Mouse (Mus musculus) embryonic facial prominence, embryonic 15.5 days (tissue): ENCODE measurements around the gene Kcnq4. TPM values are rescaled to one million over a fixed set of nuclear protein-coding genes. Genes with fewer than 3 reads are reported as not detected.

Experiments used
- ATAC-seq: fragments of 200-750 bp; cut with Nextera tagmentation; 2 replicates; pipeline ENCODE4 v1.8.0; 2017; ENCODE audit warnings: low read depth, moderate TSS enrichment; ENCODE audit not compliant: insufficient number of reproducible peaks, low FRiP score, low TSS enrichment
- H3K27ac ChIP-seq: fragments of 300-500 bp; sonication (generic); replicated peaks from 2 replicates; pipeline ENCODE4 v1.5.1; 2015; ENCODE audit warnings: mild to moderate bottlenecking, inconsistent platforms
- H3K27me3 ChIP-seq: fragments of 300-500 bp; sonication (generic); 2 replicates; pipeline ENCODE4 v1.6.1; 2015; ENCODE audit warnings: inconsistent platforms
- H3K36me3 ChIP-seq: fragments of 300-500 bp; sonication (generic); 2 replicates; pipeline ENCODE4 v1.6.1; 2015; ENCODE audit warnings: mild to moderate bottlenecking, inconsistent platforms
- H3K4me1 ChIP-seq: fragments of 300-500 bp; sonication (generic); 2 replicates; pipeline ENCODE4 v1.6.1; 2015; ENCODE audit warnings: inconsistent platforms
- H3K4me2 ChIP-seq: fragments of 300-500 bp; sonication (generic); replicated peaks from 2 replicates; pipeline ENCODE4 v1.6.1; 2015; ENCODE audit warnings: mild to moderate bottlenecking, inconsistent platforms
- H3K4me3 ChIP-seq: fragments of 300-500 bp; sonication (generic); replicated peaks from 2 replicates; pipeline ENCODE4 v1.5.1; 2015; ENCODE audit warnings: mild to moderate bottlenecking, inconsistent platforms
- H3K9ac ChIP-seq: fragments of 300-500 bp; sonication (generic); 2 replicates; pipeline ENCODE4 v1.6.1; 2015; ENCODE audit warnings: inconsistent platforms
- H3K9me3 ChIP-seq: fragments of 300-500 bp; sonication (generic); replicated peaks from 2 replicates; pipeline ENCODE4 v1.6.1; 2016; ENCODE audit warnings: inconsistent platforms
- WGBS: fragments of 180-500 bp; shearing (Covaris S2); methylation state at CpG from one replicate; pipeline ENCODE4 v1.1.7; 2015; 5-methylcytosine and 5-hydroxymethylcytosine counted together
- polyA plus RNA-seq: library from polyadenylated mRNA; unstranded; fragments of >200 nt; fragmentation: Nextera tagmentation; extraction: Ambion mirVana; gene quantifications from 2 replicates; pipeline ENCODE4 v1.2.1, GENCODE M21; 2015

Kcnq4 gene
- polyA plus RNA-seq, 1 experiment from 2014 or later, result 5.5 TPM

DNA sequence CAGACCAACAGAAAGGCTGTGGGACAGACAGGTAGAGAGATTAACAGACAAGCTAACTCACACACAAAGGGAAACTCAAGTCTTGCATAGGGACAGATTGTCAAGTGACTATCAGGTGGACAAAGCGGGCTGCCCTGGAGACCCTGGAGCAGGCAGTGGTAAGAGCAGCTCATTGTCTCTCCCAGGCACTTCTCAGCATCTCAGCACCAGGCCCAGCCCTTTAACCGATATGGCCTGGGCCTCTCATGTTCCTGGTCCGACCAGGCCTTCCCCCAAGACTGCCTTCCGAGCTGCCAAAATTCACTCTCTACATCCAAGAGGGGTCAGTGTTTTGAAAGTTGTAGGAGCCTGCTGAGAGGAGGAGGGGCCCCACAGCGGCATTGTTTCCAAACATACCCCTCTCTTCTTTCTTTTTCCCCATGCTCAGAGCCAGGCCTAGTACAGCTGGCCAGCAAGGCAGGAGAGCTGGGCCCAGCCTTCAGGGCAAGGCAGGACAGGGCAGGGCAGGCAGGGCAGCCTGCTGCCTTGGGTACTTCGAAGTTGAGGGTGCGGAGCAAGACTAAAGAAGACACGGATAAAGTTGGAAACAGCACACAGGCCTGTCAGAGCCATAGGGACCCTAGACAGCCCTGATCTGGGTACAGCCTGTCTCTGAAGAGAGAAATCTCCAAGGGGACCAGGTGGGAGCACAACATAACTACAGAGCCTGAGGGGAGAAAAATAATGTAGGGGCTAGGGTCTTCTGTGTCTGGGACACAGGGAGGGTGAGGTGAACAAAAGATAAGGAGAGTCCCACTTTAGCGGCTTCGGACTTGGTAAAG is 2.5 kb downstream of the Kcnq4 start:
- no peak overlapping the region for H3K9ac ChIP-seq
- no peak for ATAC-seq

DNA sequence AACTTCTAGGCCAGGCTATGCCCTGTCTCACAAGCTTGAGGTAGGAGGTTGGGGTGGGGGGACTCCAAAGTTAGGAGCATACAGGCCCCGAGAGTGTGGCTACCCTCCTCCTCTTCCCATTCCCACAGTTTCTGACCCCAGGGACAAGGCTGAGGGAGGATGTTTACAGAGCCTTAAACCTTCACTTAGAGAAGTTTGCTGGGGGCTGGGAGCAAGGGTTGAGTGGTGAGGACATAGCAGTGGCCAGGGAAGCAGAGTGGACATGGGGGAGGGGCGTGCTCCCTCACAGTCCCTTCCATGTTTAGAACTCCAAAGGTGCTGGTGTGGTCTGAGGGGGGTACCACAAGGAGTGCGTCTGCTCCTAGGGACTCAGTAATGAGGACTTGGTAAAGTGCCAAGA is 4.8 kb downstream of the Kcnq4 start:
- H3K4me3 ChIP-seq, result no peak overlapping the region
- WGBS, result 60% methylated on average over 3 of the region's 3 CpGs
- no peaks in the 10 kb centered on the region for H3K9me3 ChIP-seq
- no peak for ATAC-seq
- H3K4me1 ChIP-seq, result peaks cover 24% of the 10 kb centered on the region; the same call in 1 of the 2 replicates
- H3K27ac ChIP-seq, result no peak overlapping the region
- H3K36me3 ChIP-seq, result no peaks in the 10 kb centered on the region
- H3K9ac ChIP-seq, result no peak overlapping the region
- peaks cover 43% of the 10 kb centered on the region for H3K27me3 ChIP-seq
- no peak overlapping the region for H3K4me2 ChIP-seq

More for the DNA sequence above, 2.5 kb downstream of the Kcnq4 start:
- H3K27ac ChIP-seq, result no peak overlapping the region
- no peaks in the 10 kb centered on the region for H3K9me3 ChIP-seq
- H3K4me2 ChIP-seq, result peak overlapping the region; percentile 100
- WGBS, result 34% methylated on average over 10 of the region's 10 CpGs
- no peaks in the 10 kb centered on the region for H3K36me3 ChIP-seq
- H3K4me1 ChIP-seq, result peaks cover 24% of the 10 kb centered on the region; the same call in 1 of the 2 replicates
- H3K27me3 ChIP-seq, result peaks cover 63% of the 10 kb centered on the region
- peak overlapping the region; percentile 67 for H3K4me3 ChIP-seq

DNA sequence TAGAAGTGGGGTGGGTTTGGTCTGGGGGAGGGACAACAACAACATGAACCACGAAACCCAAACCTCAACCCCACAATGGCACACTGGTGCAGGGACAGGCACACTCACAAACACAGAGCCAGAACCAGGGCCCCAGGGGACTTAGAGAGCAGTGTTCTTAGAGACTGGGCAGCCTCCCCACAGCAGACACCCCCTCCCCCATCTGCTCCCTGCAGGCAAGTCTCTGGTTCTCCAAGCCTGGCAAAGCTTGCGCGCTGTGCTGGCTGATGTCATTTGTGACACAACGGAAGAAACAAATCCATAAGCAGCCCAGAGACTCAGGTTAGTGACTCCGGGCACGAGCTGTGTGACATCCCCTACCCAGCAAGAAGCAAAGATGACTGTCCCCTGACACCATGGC is 7.1 kb downstream of the Kcnq4 start:
- no peaks in the 10 kb centered on the region for H3K36me3 ChIP-seq
- H3K9ac ChIP-seq, result no peak overlapping the region
- H3K27ac ChIP-seq, result no peak overlapping the region
- H3K4me3 ChIP-seq, result no peak overlapping the region
- H3K4me1 ChIP-seq, result 0 out of 2 replicates have a peak, but pooled peaks cover 4% of the 10 kb centered on the region
- no peak for ATAC-seq
- peaks cover 19% of the 10 kb centered on the region for H3K27me3 ChIP-seq
- WGBS, result 55% methylated on average over 6 of the region's 6 CpGs
- H3K9me3 ChIP-seq, result no peaks in the 10 kb centered on the region
- no peak overlapping the region for H3K4me2 ChIP-seq

DNA sequence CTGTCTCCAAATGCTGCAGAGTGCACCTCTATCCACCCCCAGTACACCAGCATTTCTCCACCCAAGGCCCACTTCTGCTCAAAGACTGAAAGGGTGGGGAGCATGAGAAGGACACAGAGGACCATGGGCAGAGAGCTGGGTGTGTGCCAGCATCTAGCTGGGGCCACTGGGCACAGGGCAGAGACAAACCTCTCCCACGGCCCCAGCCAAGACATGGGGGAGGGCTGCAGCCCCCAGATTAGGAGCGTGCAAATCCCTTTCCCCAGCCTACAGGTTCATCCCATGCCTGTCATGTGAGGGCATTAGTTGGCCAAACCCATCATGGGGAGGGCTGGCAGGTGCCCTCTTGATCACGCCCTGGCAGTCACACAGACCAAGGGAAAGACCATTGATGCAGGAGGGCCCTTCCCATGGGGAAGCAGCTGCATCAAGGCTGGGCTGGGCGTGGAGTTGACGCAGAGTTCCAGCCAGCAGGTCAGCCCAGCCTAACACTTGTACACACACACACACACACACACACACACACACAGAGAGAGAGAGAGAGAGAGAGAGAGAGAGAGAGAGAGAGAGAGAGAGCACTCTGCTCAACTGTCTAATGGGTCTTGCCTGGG is 14.3 kb downstream of the Kcnq4 start:
- peaks cover 17% of the 10 kb centered on the region for H3K27me3 ChIP-seq
- no peak for ATAC-seq
- no peak overlapping the region for H3K4me3 ChIP-seq
- WGBS, result 72% methylated on average over 5 of the region's 5 CpGs
- H3K9me3 ChIP-seq, result no peaks in the 10 kb centered on the region
- no peak overlapping the region for H3K4me2 ChIP-seq
- no peak overlapping the region for H3K27ac ChIP-seq
- no peaks in the 10 kb centered on the region for H3K36me3 ChIP-seq
- no peak overlapping the region for H3K9ac ChIP-seq
- H3K4me1 ChIP-seq, result peaks cover 23% of the 10 kb centered on the region

DNA sequence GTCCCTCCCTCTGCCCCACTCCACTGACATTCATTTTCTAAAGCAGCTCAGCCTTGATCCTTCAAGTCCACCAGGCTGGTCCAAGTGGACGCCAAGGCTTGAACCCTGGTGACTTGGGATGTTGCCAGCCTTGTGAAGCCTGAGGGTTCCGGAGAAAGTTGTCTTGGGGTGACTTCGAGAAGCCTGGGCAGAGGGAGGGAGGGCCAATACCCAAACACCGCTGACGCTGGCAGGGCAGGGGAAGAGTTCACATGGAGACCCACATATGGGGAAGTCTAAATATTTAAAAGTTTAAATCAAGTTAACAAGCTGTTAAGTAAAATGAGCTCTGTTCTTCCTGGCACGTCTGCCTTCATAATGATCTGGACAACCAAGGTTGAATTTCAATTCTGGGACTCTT is 15.7 kb downstream of the Kcnq4 start:
- Histone ChIP-seq H3K4me1 (peaks cover 23% of the 10 kb centered on the region), H3K36me3 (no peaks in the 10 kb centered on the region), H3K9ac (no peak overlapping the region), H3K9me3 (no peaks in the 10 kb centered on the region), H3K27ac (no peak overlapping the region), H3K4me3 (no peak overlapping the region), H3K27me3 (peaks cover 17% of the 10 kb centered on the region), H3K4me2 (no peak overlapping the region)
- ATAC-seq, result no peak
- 76% methylated on average over 6 of the region's 6 CpGs for WGBS

DNA sequence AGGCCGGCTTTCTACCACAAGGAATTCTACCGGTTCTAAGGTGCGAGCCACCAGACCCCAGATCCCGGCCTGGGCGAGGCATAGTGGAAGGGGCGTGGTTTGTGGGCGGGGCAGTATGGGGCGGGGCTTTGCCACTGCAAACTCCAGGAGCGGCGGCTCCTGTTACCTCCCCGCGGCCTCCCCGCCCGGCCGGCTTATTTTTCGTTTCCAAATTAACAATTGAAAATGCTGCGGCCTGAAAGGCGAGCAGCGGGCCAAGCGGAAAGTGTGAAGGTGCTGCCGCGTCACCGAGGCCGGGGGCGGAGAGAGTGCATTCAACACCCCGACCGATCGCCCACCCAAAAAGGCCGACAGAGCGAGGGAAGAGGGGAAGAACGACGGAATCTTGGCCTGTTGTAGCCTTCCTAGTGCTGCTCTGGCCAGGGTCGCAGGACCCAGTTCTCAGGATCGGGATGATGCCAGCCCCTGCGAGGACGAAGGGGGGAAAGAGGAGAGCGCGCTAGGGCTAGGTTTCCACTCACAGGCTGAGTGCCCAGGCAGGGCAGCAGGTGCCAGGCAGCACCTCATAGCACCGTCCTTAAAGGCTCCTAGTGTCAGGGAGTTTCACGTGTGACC is 17.3 kb downstream of the Kcnq4 start:
- no peaks in the 10 kb centered on the region for H3K36me3 ChIP-seq
- peak overlapping the region; percentile 94 for H3K4me2 ChIP-seq
- no peaks in the 10 kb centered on the region for H3K9me3 ChIP-seq
- peaks cover 23% of the 10 kb centered on the region for H3K4me1 ChIP-seq
- peak; percentile 71 for ATAC-seq
- WGBS, result under 1% methylated on average over 40 of the region's 40 CpGs
- H3K27me3 ChIP-seq, result peaks cover 17% of the 10 kb centered on the region
- no peak overlapping the region for H3K27ac ChIP-seq
- H3K4me3 ChIP-seq, result peak overlapping the region; percentile 46
- H3K9ac ChIP-seq, result peak overlapping the region; percentile 33

DNA sequence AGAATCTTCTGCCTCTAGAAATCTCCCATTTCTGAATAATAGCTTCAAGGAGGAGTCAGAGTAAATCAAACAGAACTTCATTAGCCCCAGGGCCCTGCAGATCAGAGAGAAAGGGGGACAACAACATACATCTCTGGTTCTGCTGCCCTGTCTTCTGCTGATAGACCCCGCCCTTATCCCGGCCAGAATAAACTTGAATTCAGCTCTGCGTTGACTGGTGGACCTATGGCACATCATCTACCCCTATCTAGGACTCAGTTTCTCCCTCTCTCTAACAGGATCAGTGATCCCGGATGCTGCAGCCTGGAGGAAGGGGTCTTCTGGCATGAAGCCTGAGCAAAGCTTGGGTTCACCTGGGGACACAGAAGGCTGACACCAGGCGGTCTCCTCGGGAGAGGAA is 17.8 kb downstream of the Kcnq4 start:
- Histone ChIP-seq H3K4me1 (peaks cover 29% of the 10 kb centered on the region), H3K4me3 (peak overlapping the region; percentile 46), H3K27ac (no peak overlapping the region), H3K36me3 (no peaks in the 10 kb centered on the region), H3K9me3 (no peaks in the 10 kb centered on the region), H3K27me3 (peaks cover 17% of the 10 kb centered on the region), H3K9ac (no peak overlapping the region), H3K4me2 (peak overlapping the region; percentile 94)
- no peak for ATAC-seq
- WGBS, result 18% methylated on average over 6 of the region's 6 CpGs

DNA sequence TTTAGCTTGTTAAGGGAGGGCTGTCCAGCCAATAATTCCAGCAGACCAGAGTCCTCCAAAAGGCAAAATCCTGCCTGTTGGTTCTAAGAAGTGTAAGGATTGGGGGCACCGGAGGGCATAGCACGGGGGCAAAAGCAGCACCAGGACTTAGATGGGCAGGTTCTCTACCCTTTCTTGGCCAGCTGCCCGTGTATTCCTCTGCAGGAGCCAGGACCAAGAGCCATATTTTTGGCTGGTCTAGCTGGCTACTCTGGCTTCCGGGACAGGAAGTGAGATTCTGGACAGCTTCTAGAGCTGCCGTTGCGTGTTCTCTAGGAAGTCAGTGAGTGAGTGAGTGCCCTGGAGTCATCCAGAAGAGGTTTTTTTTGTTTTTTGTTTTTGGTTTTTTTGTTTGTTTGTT is 18.3 kb downstream of the Kcnq4 start:
- ATAC-seq, result no peak
- 52% methylated on average over 6 of the region's 6 CpGs for WGBS
- Histone ChIP-seq H3K27me3 (peaks cover 17% of the 10 kb centered on the region), H3K4me1 (peaks cover 30% of the 10 kb centered on the region), H3K4me2 (no peak overlapping the region), H3K36me3 (no peaks in the 10 kb centered on the region), H3K9ac (no peak overlapping the region), H3K9me3 (no peaks in the 10 kb centered on the region), H3K27ac (no peak overlapping the region), H3K4me3 (no peak overlapping the region)

DNA sequence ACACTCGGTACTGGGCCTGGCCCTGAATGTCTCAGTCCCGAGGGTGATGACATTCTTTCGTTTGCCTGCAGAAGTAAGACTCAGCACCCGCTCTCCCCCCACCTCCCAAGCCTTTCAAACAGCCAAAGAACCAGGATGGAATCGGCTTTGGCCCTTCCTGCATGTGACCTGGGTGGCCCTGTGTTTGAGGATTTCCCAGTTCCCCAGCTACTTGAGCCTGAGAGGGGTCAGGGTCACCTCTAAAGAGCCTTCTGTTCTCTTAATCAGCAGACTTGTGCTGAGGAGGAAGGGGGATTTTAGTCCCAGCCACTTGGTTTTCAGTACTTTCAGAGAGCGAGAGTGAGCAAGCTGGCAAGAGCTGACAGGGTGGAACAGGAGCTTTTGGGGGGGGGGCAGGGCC is 19.0 kb downstream of the Kcnq4 start:
- no peak overlapping the region for H3K4me2 ChIP-seq
- 29% methylated on average over 6 of the region's 6 CpGs for WGBS
- no peak overlapping the region for H3K9ac ChIP-seq
- peaks cover 17% of the 10 kb centered on the region for H3K27me3 ChIP-seq
- H3K27ac ChIP-seq, result no peak overlapping the region
- peaks cover 30% of the 10 kb centered on the region for H3K4me1 ChIP-seq
- no peak overlapping the region for H3K4me3 ChIP-seq
- no peaks in the 10 kb centered on the region for H3K36me3 ChIP-seq
- no peak for ATAC-seq
- no peaks in the 10 kb centered on the region for H3K9me3 ChIP-seq

DNA sequence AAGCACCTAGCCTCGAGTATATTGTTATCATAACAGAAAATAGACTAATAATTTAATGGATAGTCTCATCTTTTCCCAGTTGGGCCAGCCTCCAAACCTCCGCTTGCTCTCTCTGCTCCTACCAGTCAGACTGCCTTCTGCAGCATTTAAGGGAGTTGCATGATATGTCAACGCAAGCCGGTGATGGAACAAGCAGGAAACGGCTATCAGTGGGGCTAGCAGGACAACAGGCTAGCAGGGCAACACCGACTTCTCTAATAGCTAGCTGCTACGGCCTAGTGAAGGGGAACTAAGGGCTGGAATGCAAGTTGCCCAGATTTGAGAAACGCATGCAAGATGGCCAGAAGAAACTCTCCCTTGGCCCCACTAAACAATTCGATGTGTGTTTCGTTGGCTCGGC is 20.6 kb downstream of the Kcnq4 start:
- WGBS, result 73% methylated on average over 11 of the region's 11 CpGs

DNA sequence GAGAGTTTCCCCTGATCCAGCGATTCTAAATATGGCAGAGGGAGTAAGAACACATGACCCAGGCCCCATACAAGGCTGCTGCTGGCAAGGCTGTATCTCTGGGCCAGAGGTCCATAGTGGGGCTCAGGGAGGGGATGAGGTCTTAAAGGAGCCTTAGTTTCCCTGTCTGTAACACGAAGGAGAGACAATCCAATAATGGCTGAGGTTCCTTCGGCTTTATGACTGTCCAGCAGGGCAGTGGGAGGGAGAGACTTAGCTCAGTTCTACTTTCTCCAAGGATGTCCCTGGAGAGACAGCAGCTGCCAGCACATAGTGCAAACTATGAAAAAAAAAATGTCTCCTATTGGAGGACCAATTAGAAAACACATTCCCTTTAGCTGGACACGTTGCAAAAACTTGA is 22.2 kb downstream of the Kcnq4 start:
- ATAC-seq, result no peak
- H3K9me3 ChIP-seq, result no peaks in the 10 kb centered on the region
- no peak overlapping the region for H3K9ac ChIP-seq
- H3K27ac ChIP-seq, result no peak overlapping the region
- no peak overlapping the region for H3K4me2 ChIP-seq
- H3K36me3 ChIP-seq, result no peaks in the 10 kb centered on the region
- no peaks in the 10 kb centered on the region for H3K27me3 ChIP-seq
- WGBS, result 44% methylated on average over 4 of the region's 4 CpGs
- no peak overlapping the region for H3K4me3 ChIP-seq
- H3K4me1 ChIP-seq, result peaks cover 23% of the 10 kb centered on the region

More for the DNA sequence above, 20.6 kb downstream of the Kcnq4 start:
- ATAC-seq, result no peak
- Histone ChIP-seq H3K9ac (no peak overlapping the region), H3K4me3 (no peak overlapping the region), H3K27ac (no peak overlapping the region), H3K9me3 (no peaks in the 10 kb centered on the region), H3K36me3 (no peaks in the 10 kb centered on the region), H3K4me1 (peaks cover 30% of the 10 kb centered on the region), H3K27me3 (peaks cover 11% of the 10 kb centered on the region; the same call in 1 of the 2 replicates), H3K4me2 (no peak overlapping the region)
